Mouse (Mus musculus): ENCODE results near the gene Gm10842. TPM values are rescaled to one million over a fixed set of nuclear protein-coding genes. Genes with fewer than 3 reads are reported as not detected.

Gene Gm10842
- polyA plus RNA-seq, 1 experiment = not detected

DNA sequence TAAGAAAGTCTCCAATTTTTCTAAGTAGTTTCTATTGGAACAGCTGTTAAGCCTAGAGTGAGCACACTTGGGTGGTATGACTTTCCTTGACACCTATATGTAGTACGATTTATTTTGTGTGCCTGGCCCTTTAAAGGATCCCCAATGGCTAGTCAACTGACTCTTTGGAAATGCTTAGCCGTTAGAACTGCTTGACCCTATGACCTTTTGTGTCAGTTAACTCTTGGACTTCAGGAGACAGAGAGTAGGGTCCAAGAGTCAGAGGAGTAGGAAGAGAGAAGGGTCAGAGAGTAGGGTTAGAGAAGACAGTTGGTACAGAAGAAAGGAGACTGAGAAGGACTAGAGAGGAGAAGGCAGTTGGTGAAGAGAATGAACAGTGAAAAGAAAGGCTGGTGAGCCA is 31.8 kb downstream of the Gm10842 start, which contains the start of gene Tlk2:
Tlk2 (plus strand) TSS at position 292 of the 400 bp plus-strand sequence.
- no peak for TF ChIP-seq POLR2A (IDR thresholded peaks at IDR 0.05; ENCODE audit: borderline replicate concordance, extremely low read depth, low read depth, low read length)
- TF ChIP-seq CTCF (IDR thresholded peaks at IDR 0.05; ENCODE audit: insufficient read depth, low read length) = no peak
- peaks cover 12% of the 10 kb centered on the region for H3K4me1 ChIP-seq (ENCODE audit: control insufficient read depth, insufficient read depth, low read length)
- 46% methylated on average over 2 of the region's 2 CpGs for WGBS
- no peak for DNase-seq
- H3K4me3 ChIP-seq (replicated peaks; ENCODE audit: extremely low read depth, low read depth, low read length) = no peak within 1 kb of the TSS

DNA sequence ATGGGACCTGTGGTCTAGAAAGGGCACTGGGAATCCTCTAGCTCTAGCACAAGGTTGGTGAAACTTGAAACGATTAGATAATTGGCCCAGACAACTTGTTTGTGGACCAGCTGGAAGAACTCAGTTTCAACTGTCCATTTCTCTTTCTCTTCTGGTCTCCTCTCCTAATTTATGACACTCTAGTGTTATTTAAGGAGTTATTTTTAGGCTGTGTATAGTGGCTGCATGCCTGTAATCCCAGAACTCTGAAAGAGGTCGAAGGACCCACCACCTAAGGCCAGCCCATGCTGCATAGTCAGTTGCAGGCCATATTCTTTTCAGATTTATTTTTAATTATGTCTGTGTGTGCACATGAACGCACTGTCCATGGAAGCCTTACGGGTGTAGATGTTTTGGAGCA is 32.8 kb downstream of the Gm10842 start:
- H3K4me3 ChIP-seq (replicated peaks; ENCODE audit: extremely low read depth, low read depth, low read length) = no peak overlapping the region
- DNase-seq = no peak
- TF ChIP-seq CTCF (IDR thresholded peaks at IDR 0.05; ENCODE audit: insufficient read depth, low read length) (no peak), POLR2A (IDR thresholded peaks at IDR 0.05; ENCODE audit: borderline replicate concordance, extremely low read depth, low read depth, low read length) (no peak)
- 60% methylated on average over 4 of the region's 4 CpGs for WGBS
- H3K4me1 ChIP-seq (ENCODE audit: control insufficient read depth, insufficient read depth, low read length) = peaks cover 12% of the 10 kb centered on the region

DNA sequence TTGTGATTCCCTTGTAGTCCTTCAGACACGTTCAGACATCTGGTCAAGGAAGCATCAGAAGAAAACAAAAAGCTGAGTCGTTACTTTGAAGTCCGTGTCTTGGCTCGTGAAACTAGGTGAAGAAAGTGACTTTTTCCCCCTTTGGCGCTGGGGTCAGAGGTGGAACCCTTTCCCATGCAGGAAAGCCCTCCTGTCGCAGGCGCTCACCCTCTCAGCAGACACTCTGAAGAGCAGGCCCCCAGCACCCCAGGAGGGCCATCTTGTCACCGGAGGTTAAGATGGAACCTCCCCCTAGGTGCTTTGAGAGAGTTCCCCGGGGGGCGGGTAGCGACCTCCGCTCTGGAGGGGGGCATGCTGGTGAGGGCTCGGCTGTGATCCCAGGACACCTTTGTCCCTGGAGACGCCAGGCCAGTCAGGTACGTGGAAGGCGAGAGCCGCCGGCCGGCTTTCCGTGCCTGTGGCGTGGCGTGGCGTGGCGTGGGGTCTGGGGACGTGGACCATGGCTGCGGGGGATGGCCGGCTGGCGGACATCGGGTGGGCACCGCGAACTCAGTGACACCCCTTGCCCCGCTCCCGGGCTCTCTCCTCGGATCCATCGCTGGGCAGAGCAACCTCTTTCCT is 33.9 kb downstream of the Gm10842 start:
- Histone ChIP-seq H3K4me3 (replicated peaks; ENCODE audit: extremely low read depth, low read depth, low read length) (peak overlapping the region; percentile 66), H3K4me1 (ENCODE audit: control insufficient read depth, insufficient read depth, low read length) (peaks cover 12% of the 10 kb centered on the region)
- TF ChIP-seq CTCF (IDR thresholded peaks at IDR 0.05; ENCODE audit: insufficient read depth, low read length) (no peak), POLR2A (IDR thresholded peaks at IDR 0.05; ENCODE audit: borderline replicate concordance, extremely low read depth, low read depth, low read length) (no peak)
- DNase-seq = peak; percentile 55
- WGBS = 2% methylated on average over 35 of the region's 35 CpGs

DNA sequence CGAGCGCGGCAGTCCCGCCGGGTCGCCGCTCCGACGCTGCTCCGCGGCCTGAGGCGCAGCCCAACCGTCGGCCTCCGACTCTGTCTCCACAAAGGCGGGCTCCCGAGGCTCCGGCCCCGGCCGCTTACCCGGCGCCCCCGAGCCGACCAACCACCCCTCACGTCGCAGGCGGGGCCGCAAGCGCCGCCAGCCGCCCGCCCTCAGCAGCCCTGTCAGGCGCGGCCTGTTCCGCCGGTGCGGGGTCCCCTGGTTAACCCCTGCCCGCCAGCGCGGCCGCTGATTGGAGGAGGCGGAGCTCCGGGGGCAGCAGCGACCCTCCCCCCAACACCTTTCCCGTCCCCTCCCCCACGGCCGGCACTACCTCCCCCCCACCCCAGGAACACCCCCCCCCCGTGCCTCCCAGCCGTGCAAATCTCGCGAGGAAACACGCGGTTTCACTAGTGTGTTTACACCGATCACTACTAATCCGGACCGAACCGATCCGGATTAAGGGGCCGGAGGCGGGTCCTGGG is 34.5 kb downstream of the Gm10842 start:
- DNase-seq = peak; percentile 88
- 1% methylated on average over 58 of the region's 60 CpGs for WGBS
- TF ChIP-seq CTCF (IDR thresholded peaks at IDR 0.05; ENCODE audit: insufficient read depth, low read length) (no peak), POLR2A (IDR thresholded peaks at IDR 0.05; ENCODE audit: borderline replicate concordance, extremely low read depth, low read depth, low read length) (peak; percentile 55; the same call in 1 of the 2 replicates)

DNA sequence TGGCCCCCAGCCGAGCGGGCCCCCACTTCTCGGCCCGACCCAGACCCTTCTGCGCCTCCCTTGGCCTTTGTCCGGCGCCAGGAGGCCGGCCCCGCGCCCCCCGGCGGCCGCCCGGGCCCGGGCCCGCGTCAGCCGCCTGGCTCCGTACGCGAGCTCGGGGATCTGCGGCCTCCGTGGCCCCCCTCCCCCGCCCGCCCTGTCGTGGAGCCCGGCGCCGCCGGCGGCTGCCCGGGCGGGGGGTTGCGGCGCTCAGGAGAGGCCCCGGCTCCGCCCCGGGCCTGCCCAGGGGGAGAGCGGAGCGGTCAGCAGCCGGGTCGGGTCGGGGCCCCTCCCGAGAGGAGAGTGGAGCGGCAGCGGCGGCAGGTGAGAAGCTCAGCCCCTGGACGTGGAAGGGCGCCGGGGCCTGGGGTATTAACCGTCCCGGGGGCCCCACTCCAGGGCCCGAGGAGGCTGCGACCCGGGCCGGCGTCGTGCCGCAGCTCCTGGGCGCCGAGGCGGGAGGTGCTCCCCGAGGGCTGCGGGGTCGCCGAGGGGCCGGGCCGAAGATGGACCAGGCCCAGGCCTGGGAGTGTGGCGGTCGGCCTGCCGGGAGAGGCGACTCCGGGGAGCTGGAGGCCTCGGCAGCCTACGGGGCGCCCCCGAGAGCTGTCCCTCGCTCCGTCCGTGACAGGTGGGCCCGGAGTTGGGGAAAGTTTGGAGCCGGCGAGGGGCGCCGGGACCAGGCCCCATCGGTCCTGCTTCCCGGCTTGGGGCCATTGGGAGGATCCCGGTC is 35.2 kb downstream of the Gm10842 start:
- no peak for TF ChIP-seq CTCF (IDR thresholded peaks at IDR 0.05; ENCODE audit: insufficient read depth, low read length)
- no peak for TF ChIP-seq POLR2A (IDR thresholded peaks at IDR 0.05; ENCODE audit: borderline replicate concordance, extremely low read depth, low read depth, low read length)
- peak; percentile 66 for DNase-seq
- Histone ChIP-seq H3K4me3 (replicated peaks; ENCODE audit: extremely low read depth, low read depth, low read length) (peak overlapping the region; percentile 52), H3K4me1 (ENCODE audit: control insufficient read depth, insufficient read depth, low read length) (peaks cover 12% of the 10 kb centered on the region)
- 1% methylated on average over 79 of the region's 89 CpGs for WGBS

More for the DNA sequence above, 34.5 kb downstream of the Gm10842 start:
- Histone ChIP-seq H3K4me1 (ENCODE audit: control insufficient read depth, insufficient read depth, low read length) (peaks cover 12% of the 10 kb centered on the region), H3K4me3 (replicated peaks; ENCODE audit: extremely low read depth, low read depth, low read length) (peak overlapping the region; percentile 66)

DNA sequence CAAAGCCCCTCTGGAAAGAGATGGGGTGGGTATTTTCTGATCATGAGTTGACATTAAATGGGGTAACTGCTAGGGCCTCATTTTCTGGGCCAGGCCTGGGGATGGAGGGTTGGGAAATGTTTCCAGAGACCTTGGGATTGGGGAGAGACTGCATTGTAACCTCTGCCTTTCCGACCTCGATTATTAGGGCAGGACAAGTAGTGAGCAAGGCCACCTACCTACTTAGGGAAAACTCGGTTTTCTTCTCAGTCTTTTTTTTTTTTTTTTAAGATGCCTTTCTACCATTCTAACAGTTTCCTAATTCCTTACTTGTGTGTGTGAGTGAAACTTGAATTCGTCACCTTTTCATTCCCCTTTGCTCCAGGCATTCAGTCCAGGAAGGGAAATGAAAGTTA is 35.8 kb downstream of the Gm10842 start:
- WGBS = 0% methylated on average over 4 of the region's 4 CpGs
- Histone ChIP-seq H3K4me1 (ENCODE audit: control insufficient read depth, insufficient read depth, low read length) (peaks cover 12% of the 10 kb centered on the region), H3K4me3 (replicated peaks; ENCODE audit: extremely low read depth, low read depth, low read length) (peak overlapping the region; percentile 51)
- DNase-seq = no peak
- TF ChIP-seq CTCF (IDR thresholded peaks at IDR 0.05; ENCODE audit: insufficient read depth, low read length) (no peak), POLR2A (IDR thresholded peaks at IDR 0.05; ENCODE audit: borderline replicate concordance, extremely low read depth, low read depth, low read length) (no peak)

DNA sequence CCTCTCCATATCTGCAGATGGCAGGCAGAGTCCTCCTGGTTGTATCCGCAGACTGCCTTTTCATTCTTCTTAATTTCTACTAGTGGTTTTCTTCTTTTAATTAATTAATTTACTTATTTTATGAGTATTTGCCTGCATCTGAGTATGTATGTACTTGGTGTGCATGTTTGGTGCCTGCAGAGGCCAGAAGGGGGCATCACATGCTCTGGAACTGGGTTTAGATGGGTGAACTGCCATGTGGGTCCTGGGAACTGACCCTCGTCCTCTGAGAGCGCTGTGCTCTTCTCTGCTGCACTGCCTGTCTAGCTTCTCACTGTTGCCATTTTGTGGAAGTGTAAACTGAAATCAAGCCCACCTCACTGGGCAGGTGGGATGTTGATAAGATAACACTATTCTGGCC is 38.0 kb downstream of the Gm10842 start:
- Histone ChIP-seq H3K4me1 (ENCODE audit: control insufficient read depth, insufficient read depth, low read length) (peaks cover 13% of the 10 kb centered on the region), H3K4me3 (replicated peaks; ENCODE audit: extremely low read depth, low read depth, low read length) (no peak overlapping the region)
- no peak for DNase-seq
- TF ChIP-seq POLR2A (IDR thresholded peaks at IDR 0.05; ENCODE audit: borderline replicate concordance, extremely low read depth, low read depth, low read length) (no peak), CTCF (IDR thresholded peaks at IDR 0.05; ENCODE audit: insufficient read depth, low read length) (no peak)
- 92% methylated on average over 3 of the region's 3 CpGs for WGBS

DNA sequence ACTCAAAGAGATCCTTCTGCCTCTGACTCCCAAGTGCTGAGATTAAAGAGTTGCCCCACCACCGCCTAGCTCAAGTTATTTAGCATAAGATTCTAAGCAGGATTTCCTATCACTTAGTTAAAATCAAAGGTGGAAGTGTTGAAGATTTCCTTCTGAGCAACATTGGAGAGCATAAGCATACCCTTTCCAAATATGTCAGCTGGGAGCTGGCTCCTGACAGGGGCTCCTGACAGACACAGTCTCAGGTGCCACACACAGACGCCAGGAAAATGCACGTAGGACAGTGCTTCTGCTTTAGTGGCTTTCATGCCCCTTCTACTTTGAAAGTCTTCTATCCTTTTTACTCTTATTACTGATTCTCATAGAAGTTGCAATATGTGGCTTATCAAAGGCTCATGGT is 45.5 kb downstream of the Gm10842 start:
- no peak for DNase-seq
- no peak overlapping the region for H3K4me3 ChIP-seq (replicated peaks; ENCODE audit: extremely low read depth, low read depth, low read length)
- no peak for TF ChIP-seq CTCF (IDR thresholded peaks at IDR 0.05; ENCODE audit: insufficient read depth, low read length)
- TF ChIP-seq POLR2A (IDR thresholded peaks at IDR 0.05; ENCODE audit: borderline replicate concordance, extremely low read depth, low read depth, low read length) = no peak
- peaks cover 6% of the 10 kb centered on the region; the same call in 1 of the 2 replicates for H3K4me1 ChIP-seq (ENCODE audit: control insufficient read depth, insufficient read depth, low read length)
- WGBS = 76% methylated on average over 3 of the region's 3 CpGs

Other genes starting within 250 kb of the Gm10842 start
- not detected in 2 replicates for gene Efcab3, start 83.3 kb upstream of the Gm10842 start, polyA plus RNA-seq (2012; rRNA removed)
- 8.9 and 10.0 TPM in 2 replicates for gene Mettl2, start 20.5 kb upstream of the Gm10842 start, polyA plus RNA-seq (2012; rRNA removed)
- gene Tlk2, start 31.9 kb downstream of the Gm10842 start, polyA plus RNA-seq (2012; rRNA removed) = 11.8 and 13.5 TPM in 2 replicates
- gene Mrc2, start 145.8 kb downstream of the Gm10842 start, polyA plus RNA-seq (2012; rRNA removed) = 77.0 and 91.8 TPM in 2 replicates

Data from lung, adult 2 months (tissue).